Mouse (Mus musculus) liver, adult 2 months (tissue): ENCODE measurements at regions not wholly inside any gene's neighbourhood (a gene's known extent, or its start where the extent isn't known, plus 50 kb on each side); places are given as distances from the start of the nearest gene placed in this dataset.

ENCODE experiments used
- CTCF ChIP-seq: fragments of 200-500 bp; IDR thresholded peaks from 2 replicates; pipeline ENCODE4 v1.5.1; 2011; ENCODE audit warnings: low read depth, low read length, control low read depth
- POLR2A ChIP-seq: fragments of 200-500 bp; IDR thresholded peaks from 2 replicates; pipeline ENCODE4 v1.6.1; 2011; ENCODE audit warnings: low read length, control low read depth; ENCODE audit not compliant: insufficient read depth; ENCODE audit errors: extremely low read depth

GRCm38 (mm10) chr10:120686123-120686522 lies 209.9 kb upstream of the Hmga2 start:
- TF ChIP-seq CTCF (no peak), POLR2A (no peak)
